Mouse (Mus musculus) A20 (cell line): ENCODE measurements around the gene Mmp17.
"Not testable (repeated sequence)": the region's sequence is repeated elsewhere in the genome, so short reads cannot be mapped to it uniquely, and the experiment has no call there.

Experiments
- DNase-seq: peaks from one replicate; pipeline ENCODE4 v3.0.0-alpha.2; 2011; ENCODE audit warnings: low read depth, low spot score

Gene Mmp17

DNA sequence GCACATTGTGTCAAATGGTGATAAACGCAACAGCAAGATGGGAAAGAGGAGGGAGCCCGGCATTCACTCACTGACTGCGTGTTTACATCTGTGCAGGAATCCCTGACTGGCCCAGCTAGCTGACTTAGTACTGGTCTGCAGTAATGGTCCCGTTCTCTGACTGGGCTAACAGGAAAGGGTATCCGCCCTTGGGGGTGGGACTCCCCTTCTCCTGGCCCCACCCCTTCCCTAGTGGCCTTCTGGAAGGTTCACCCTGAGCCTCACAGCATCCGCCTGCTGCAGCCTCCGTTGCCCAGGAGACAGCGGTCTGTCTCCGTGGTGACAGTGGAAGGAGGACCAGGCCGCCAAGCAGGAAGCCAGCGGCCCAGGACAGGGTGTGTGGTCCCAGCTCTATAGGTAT, 6.9 kb downstream of the Mmp17 start:
- DNase-seq = no peak

DNA sequence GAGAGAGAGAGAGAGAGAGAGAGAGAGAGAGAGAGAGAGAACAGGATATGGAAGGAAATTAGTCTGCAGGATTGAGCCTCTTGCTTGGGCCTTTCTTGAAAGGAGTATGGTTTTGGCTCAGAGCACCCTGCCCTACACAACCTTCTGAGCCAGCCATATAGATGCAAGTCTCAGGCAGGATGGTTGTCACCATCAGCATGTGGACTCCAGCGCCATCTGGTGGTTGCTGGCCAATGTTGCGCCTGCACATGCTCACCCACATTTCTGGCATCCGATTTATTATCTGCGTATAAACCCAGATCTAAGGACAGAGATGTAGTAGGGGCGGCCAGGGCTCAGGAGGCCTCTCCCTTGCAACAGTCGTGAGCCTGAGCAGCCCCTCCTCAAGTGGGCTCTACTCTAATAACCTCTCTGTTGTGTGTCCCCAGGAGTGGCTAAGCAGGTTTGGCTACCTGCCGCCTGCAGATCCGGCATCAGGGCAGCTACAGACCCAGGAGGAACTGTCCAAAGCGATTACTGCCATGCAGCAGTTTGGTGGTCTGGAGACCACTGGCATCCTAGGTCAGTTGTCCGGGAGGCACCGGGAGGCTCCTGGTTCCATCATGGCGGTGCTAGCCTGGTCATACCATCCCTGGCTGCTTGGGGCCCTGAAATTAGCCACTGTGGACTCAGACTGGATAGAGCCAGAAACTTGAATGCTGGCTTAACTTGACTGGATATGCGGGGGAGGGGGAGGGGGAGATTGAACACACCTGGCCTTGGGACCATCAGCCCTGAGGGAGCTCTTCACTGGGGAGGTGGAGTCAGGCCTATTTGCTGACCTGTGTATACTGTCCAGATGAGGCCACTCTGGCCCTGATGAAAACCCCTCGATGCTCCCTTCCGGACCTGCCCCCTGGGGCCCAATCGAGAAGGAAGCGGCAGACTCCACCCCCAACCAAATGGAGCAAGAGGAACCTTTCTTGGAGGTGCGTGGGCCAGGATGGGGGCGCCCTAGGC, 10.4 kb downstream of the Mmp17 start:
- DNase-seq = peak; percentile 75

DNA sequence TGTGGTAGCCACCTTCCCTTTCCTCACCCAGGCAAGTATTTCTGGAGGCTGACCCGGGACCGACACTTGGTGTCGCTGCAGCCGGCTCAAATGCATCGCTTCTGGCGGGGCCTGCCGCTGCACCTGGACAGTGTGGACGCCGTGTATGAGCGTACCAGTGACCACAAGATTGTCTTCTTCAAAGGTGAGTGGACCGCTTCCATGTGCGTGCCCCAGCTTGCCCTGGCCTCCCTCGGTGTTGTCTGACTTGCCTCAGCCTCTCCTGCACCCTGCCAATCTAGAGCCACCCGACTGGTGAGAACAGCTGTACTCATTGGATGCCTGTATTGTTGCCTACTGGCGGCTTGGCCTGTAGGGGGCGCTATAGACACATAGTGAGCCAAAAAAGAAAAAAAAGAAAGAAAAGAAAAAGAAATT, 18.1 kb downstream of the Mmp17 start:
- DNase-seq = peak; percentile 38

DNA sequence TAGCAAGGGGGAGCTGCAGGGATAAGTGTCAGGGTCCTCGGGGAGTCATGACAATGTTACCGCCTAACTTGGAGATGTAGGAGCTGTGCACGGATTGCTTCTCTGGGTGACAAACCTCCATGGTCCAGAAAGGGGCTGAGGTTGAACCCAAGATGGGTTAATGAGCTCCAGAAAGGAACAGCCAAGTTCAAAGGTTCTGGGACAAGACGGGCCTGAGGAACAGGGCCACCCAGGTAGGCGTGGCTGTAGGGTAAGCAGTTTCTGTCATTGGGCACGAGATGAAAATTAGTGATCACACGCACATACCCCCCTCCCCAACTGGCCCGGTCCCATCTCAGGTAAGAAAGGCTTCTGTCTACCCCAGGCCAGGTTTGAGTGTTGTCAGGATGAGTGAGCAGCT, 23.5 kb downstream of the Mmp17 start:
- no peak for DNase-seq

DNA sequence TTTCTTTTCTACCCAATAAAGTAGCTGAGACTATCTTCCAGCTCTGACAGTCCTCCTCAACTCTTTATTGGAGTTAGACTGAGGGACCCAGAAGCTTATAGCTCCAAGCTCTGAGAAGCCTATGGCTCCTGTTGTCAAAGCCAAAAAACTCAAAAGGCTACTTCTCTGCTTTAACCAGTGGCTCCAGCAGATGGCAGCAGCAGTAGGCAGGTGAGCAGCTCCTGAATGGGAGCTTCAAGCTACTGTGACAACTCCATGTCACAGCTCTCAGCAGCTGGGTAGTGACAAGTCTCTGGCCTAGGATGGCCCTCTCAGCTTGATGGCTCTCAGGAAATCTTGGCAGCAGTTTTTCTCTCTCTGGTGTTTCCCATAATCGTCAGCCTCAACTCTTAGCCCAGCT, 27.1 kb downstream of the Mmp17 start:
- peak; percentile 73 for DNase-seq

DNA sequence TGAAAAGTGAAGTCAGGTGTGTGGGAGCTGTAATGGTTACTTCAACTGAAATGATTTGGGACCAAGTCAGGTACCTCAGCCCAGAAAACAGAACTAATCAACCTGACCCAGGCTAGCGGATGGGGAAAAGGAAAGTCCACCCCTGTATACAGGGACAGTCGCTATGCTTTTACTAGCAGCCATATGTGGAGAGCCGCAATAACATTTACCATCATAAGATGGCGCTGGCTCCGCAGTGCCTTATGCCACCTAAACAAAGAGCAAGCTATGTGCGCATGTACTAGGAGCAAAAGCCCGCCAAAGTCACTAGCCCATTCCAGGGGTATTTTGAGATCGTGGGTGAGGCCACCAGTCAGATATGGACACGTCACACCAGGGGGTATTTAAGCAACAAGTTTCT, 36.6 kb downstream of the Mmp17 start:
- peak; percentile 16 for DNase-seq

DNA sequence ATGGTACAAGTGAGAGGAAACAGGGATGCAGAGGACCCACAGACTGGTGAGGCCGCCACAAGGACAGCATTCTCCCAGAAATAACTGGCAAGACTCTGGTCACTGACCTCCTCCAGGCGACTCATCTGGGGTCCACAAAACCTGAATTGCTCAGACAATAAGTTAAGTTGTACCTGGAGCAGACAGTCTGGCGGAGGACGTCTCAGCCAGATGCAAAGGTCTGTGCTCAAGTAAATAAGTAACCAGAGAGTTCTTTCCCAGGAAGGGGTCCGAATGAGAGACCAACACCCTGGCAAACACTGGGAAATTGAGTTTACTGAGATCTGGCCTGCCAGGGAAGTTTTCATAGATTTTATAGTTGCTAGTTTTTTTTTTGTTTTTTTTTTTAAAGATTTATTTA, 37.4 kb downstream of the Mmp17 start:
- DNase-seq = no peak

DNA sequence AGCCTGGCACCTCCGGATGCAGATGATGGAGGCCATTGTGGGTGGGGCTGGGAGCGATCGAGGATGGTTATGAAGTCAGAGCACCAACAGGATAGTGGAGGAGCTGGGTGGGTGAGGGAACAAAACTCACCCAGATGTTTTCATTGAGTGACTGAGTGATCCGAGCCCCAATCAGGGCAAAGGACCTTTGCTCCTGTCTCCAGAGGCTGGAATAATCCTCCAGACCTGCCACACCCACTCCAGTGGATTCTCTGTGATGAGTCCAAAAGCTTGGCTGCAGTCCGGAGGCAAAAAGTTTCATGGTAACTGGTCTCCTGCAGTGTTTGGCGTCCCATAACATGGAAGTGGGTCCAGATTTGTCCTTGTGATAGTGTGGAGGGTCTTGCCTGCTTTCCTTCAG, 42.1 kb downstream of the Mmp17 start:
- no peak for DNase-seq

DNA sequence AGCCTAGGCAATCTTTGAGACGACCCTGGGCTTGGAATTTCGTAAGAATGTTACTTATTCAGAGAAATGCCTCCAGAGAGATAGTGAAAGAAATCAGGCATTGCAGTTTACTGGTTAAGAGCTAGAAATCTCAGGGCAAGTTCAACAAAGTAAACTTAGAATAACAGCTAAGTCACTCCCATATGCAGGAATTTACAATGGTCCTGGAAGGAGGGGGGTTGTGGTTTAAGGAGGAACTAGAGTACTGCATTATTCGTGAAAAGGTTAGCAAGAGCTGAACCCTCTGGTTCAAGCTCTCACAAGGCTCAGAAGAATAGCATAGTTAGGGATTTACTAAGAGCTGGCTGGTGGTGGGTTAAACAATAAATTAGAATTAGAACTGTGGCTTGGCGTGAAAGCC, 42.6 kb downstream of the Mmp17 start:
- DNase-seq = not testable (repeated sequence)

DNA sequence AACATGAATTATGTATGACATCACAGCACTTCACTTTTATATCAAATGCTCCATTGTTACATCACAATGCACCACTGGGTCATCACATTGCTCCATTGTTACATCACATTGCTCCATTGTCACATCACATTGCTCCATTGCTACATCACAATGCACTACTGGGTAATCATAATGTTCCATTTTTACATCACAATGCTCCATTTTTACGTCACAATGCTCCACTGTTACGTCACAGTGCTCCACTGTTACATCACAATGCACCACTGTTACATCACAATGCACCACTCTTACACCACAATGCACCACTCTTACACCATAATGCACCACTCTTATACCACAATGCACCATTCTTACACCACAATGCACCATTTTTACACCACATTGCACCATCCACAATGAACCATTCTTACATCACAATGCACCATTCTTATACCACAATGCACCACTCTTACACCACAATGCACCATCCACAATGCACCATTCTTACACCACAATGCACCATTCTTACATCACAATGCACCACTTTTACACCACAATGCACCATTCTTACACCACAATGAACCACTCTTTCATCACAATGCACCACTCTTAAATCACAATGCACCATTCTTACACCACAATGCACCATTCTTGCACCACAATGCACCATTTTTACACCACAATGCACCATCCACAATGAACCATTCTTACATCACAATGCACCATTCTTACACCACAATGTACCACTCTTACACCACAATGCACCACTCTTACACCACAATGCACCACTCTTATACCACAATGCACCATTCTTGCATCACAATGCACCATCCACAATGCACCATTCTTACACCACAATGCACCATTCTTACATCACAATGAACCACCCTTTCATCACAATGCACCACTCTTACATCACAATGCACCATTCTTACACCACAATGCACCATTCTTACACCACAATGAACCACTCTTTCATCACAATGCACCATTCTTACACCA, 48.6 kb downstream of the Mmp17 start:
- not testable (repeated sequence) for DNase-seq

DNA sequence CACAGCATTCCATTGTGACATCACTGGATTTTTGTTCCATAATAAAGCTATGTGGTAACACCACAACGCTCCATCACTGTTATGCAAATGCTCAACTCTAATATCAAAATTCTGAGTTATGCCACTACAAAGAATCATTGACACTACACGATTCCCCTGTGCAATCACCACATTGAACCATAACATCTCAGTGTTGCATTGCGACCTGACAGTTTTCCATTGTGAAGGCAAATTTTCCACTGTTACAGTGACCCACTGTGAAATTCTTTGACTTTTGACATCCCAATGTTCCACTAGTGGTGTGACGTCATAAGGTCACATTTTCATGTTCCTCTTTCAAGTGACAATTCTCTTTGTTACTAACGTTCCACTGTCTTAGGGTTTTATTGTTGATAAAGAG, 66.9 kb downstream of the Mmp17 start:
- no peak for DNase-seq

DNA sequence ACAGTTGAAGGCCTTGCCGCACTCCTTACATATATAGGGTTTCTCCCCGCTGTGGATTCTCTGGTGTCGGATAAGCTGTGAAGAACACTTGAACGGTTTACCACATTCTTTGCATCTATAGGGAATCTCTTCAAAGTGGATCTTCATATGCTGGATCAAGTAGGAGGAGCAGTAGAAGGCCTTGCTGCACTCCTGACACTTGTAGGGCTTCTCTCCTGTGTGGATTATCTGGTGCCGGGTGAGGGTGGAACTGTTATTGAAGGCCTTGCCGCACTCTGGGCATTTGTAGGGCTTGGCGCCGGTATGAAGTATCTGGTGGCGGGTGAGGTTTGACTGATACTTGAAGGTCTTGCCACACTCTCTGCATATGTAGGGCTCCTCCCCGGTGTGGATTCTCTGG, 73.0 kb downstream of the Mmp17 start:
- no peak for DNase-seq

DNA sequence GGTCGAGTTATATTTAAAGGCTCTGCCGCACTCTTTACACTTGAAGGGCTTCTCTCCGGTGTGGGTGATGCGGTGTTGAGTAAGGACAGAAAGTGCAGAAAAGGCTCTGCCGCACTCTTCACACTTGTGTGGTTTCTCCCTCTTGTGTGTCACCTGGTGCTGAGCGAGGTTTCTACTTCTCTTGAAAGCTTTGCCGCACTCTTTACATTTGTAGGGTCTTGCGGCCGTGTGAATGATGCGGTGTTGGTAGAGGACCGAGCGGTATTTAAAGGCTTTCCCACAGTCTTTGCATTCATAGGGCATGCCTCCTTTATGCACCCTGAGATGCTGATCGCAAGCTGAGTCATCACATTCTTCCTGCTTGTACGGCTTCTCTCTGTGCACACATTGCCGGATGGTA, 74.0 kb downstream of the Mmp17 start:
- no peak for DNase-seq
